Mouse (Mus musculus) CH12.LX (cell line): ENCODE measurements at regions not wholly inside any gene's neighbourhood (a gene's known extent, or its start where the extent isn't known, plus 50 kb on each side); places are given as distances from the start of the nearest gene placed in this dataset.

Experiments
- DNase-seq: peaks from one replicate; pipeline ENCODE4 v3.0.0-alpha.2; 2013; ENCODE audit errors: extremely low read depth
- H3K27ac ChIP-seq: 2 replicates; pipeline ENCODE4 v1.5.1; 2012; ENCODE audit warnings: low read depth, mild to moderate bottlenecking, control low read depth, moderate library complexity; ENCODE audit not compliant: insufficient read depth
- H3K27me3 ChIP-seq: replicated peaks from 2 replicates; pipeline ENCODE3; 2012; ENCODE audit warnings: inconsistent platforms
- H3K36me3 ChIP-seq, 2 experiments: replicated peaks in 1 of 2; 2 replicates each; pipeline versions ENCODE3 to v1.6.1; 2012; ENCODE audit warnings: inconsistent platforms in 1 of 2, low read length in 1 of 2, mild to moderate bottlenecking in 1 of 2, mixed read lengths in 1 of 2, moderate library complexity in 1 of 2; ENCODE audit not compliant: control insufficient read depth in 1 of 2, insufficient read depth in 1 of 2
- H3K4me1 ChIP-seq, 2 experiments: 2 replicates each; pipeline ENCODE4 v1.6.1; 2012; ENCODE audit warnings: inconsistent platforms in 1 of 2, moderate library complexity in 1 of 2; ENCODE audit not compliant: insufficient read depth in 2 of 2, control insufficient read depth in 1 of 2
- H3K4me2 ChIP-seq: 2 replicates; pipeline ENCODE4 v1.6.1; 2012; ENCODE audit warnings: low read depth, mild to moderate bottlenecking, control low read depth; ENCODE audit not compliant: poor library complexity, insufficient read depth, severe bottlenecking
- H3K4me3 ChIP-seq, 3 experiments: fragments of 150-350 bp in 1 of 3; sonication (generic) in 1 of 3; replicated peaks in 1 of 3; 2 replicates each; pipeline versions ENCODE3 to v1.5.1; 2011 to 2012; ENCODE audit warnings: low read depth in 2 of 3, low read length in 2 of 3, mild to moderate bottlenecking in 2 of 3, moderate library complexity in 2 of 3, control low read depth in 1 of 3, improper control_type of control experiment in 1 of 3, inconsistent platforms in 1 of 3, mixed read lengths in 1 of 3; ENCODE audit not compliant: poor library complexity in 1 of 3
- H3K79me2 ChIP-seq: replicated peaks from 2 replicates; pipeline ENCODE4 v1.6.1; 2012; ENCODE audit warnings: mild to moderate bottlenecking, moderate library complexity; ENCODE audit not compliant: control insufficient read depth, poor library complexity, insufficient read depth, severe bottlenecking; ENCODE audit errors: extremely low read depth
- H3K9ac ChIP-seq: 2 replicates; pipeline ENCODE4 v1.6.1; 2012; ENCODE audit warnings: low read depth, mild to moderate bottlenecking, control low read depth, moderate library complexity; ENCODE audit not compliant: insufficient read depth
- H3K9me3 ChIP-seq: replicated peaks from 2 replicates; pipeline ENCODE3; 2012; ENCODE audit warnings: low read length, inconsistent platforms, mixed read lengths
- BHLHE40 ChIP-seq: IDR thresholded peaks from 2 replicates; pipeline ENCODE4 v1.6.1; 2011; ENCODE audit warnings: mild to moderate bottlenecking, low read depth, low read length, improper control_type of control experiment
- CHD1 ChIP-seq: IDR thresholded peaks from 2 replicates; pipeline ENCODE4 v1.6.1; 2012; ENCODE audit warnings: low read depth, low read length, improper control_type of control experiment, inconsistent platforms
- CHD2 ChIP-seq: IDR thresholded peaks from 2 replicates; pipeline ENCODE4 v1.6.1; 2011; ENCODE audit warnings: low read length, improper control_type of control experiment
- CTCF ChIP-seq, 2 experiments: IDR thresholded peaks in 1 of 2; conservative IDR thresholded peaks in 1 of 2; 2 replicates each; pipeline ENCODE4 v1.5.1; 2011 to 2012; ENCODE audit warnings: low read depth in 2 of 2, low read length in 2 of 2, improper control_type of control experiment in 1 of 2, inconsistent platforms in 1 of 2, mild to moderate bottlenecking in 1 of 2, moderate library complexity in 1 of 2
- ELF1 ChIP-seq: IDR thresholded peaks from 2 replicates; pipeline ENCODE4 v1.6.1; 2014; ENCODE audit warnings: low read depth, mild to moderate bottlenecking, inconsistent platforms, low read length, improper control_type of control experiment
- EP300 ChIP-seq: IDR thresholded peaks from 2 replicates; pipeline ENCODE4 v1.6.1; 2011; ENCODE audit warnings: low read length, improper control_type of control experiment
- GABPA ChIP-seq: IDR thresholded peaks from 2 replicates; pipeline ENCODE4 v1.6.1; 2012; ENCODE audit warnings: low read depth, low read length, improper control_type of control experiment, inconsistent platforms; ENCODE audit not compliant: insufficient replicate concordance
- JUN ChIP-seq: IDR thresholded peaks from 2 replicates; pipeline ENCODE4 v1.6.1; 2011; ENCODE audit warnings: low read depth, mild to moderate bottlenecking, low read length, improper control_type of control experiment, moderate library complexity; ENCODE audit not compliant: insufficient read depth
- JUND ChIP-seq: conservative IDR thresholded peaks from 2 replicates; pipeline ENCODE4 v1.6.1; 2011; ENCODE audit warnings: low read depth, low read length, improper control_type of control experiment
- KAT2A ChIP-seq: IDR thresholded peaks from 2 replicates; pipeline ENCODE4 v1.6.1; 2012; ENCODE audit warnings: low read length, improper control_type of control experiment, inconsistent platforms; ENCODE audit not compliant: insufficient replicate concordance
- MAFK ChIP-seq: IDR thresholded peaks from 2 replicates; pipeline ENCODE4 v1.6.1; 2011; ENCODE audit warnings: low read length, improper control_type of control experiment; ENCODE audit not compliant: insufficient replicate concordance
- NELFE ChIP-seq: IDR thresholded peaks from 2 replicates; pipeline ENCODE4 v1.6.1; 2011; ENCODE audit warnings: low read depth, low read length, improper control_type of control experiment
- NRF1 ChIP-seq: IDR thresholded peaks from 2 replicates; pipeline ENCODE4 v1.6.1; 2014; ENCODE audit warnings: low read depth, mild to moderate bottlenecking, inconsistent platforms, low read length, improper control_type of control experiment, moderate library complexity
- PAX5 ChIP-seq: IDR thresholded peaks from 2 replicates; pipeline ENCODE4 v1.6.1; 2012; ENCODE audit warnings: low read length, inconsistent platforms, mixed read lengths
- POLR2AphosphoS2 ChIP-seq: IDR thresholded peaks from 2 replicates; pipeline ENCODE4 v1.6.1; 2011; ENCODE audit warnings: low read depth, low read length, improper control_type of control experiment
- SIN3A ChIP-seq: IDR thresholded peaks from 2 replicates; pipeline ENCODE4 v1.6.1; 2012; ENCODE audit warnings: low read length, improper control_type of control experiment, inconsistent platforms
- SMC3 ChIP-seq: IDR thresholded peaks from 2 replicates; pipeline ENCODE4 v1.6.1; 2011; ENCODE audit warnings: low read depth, low read length, improper control_type of control experiment
- USF1 ChIP-seq: IDR thresholded peaks from 2 replicates; pipeline ENCODE4 v1.6.1; 2014; ENCODE audit warnings: low read depth, mild to moderate bottlenecking, inconsistent platforms, low read length, improper control_type of control experiment
- USF2 ChIP-seq: conservative IDR thresholded peaks from 2 replicates; pipeline ENCODE4 v1.6.1; 2011; ENCODE audit warnings: low read depth, low read length, improper control_type of control experiment
- ZC3H11A ChIP-seq: IDR thresholded peaks from 2 replicates; pipeline ENCODE4 v1.6.1; 2012; ENCODE audit warnings: low read depth, mild to moderate bottlenecking, inconsistent platforms, low read length, improper control_type of control experiment
- ZMIZ1 ChIP-seq: IDR thresholded peaks from 2 replicates; pipeline ENCODE4 v1.6.1; 2012; ENCODE audit warnings: low read depth, mild to moderate bottlenecking, inconsistent platforms, low read length, improper control_type of control experiment
- dilution Hi-C: fragments of 300-500 bp; cut with MboI; formaldehyde crosslinking; loops from 2 replicates; pipeline ENCODE4 v1.14.3; 2020; ENCODE audit warnings: low sequenced_read_pairs; ENCODE audit not compliant: extremely low pct_unique_long_range_greater_than_20kb, extremely low pct_ligation_motif_present
- in situ Hi-C: fragments of 300-500 bp; cut with MboI; formaldehyde crosslinking; loops from 3 replicates; pipeline ENCODE4 v1.14.3; 2019; ENCODE audit warnings: low sequenced_read_pairs, low pct_ligation_motif_present, low pct_unique_long_range_greater_than_20kb, mixed read lengths

DNA sequence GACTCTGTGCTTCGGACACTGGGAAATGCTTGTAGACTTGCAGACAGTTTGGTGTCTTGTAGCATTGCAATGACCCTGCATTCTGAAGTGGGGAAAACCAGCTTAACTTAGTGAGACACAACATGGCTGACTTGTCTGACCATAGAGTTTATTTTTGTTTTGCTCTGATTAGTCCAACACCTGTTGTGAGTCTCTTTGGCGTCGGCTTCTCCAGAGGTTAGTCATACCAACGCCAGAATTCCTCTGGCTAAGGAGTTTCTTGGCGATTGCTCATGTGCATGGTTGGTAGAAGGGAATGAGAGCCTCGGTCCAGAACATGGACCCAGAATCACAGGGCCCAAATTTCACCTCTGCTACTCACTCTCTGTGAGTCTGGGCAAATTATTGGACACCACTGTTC is 82.9 kb upstream of the Armc2 start:
- Histone ChIP-seq H3K27me3 (no peaks in the 10 kb centered on the region), H3K4me2 (no peak overlapping the region)
- DNase-seq, result no peak

DNA sequence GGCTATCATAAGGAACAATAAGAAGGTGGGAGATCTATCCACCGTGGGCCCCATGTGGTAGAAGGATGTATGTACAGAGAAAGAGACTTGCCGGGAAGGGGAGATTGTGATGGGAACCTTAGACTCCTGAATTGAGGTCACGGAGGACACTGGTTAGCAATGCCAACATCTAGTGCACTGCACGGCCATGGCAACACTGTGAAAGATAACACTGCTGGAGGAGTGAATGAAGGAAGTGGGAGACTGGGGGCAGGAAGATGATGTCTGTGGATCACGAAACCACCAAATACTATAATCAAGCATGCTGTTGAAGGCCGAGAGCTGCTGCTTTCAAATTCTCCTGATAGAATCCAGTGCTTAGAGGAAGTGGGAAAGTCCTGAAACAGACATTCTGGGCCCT is 78.7 kb upstream of the Armc2 start:
- Histone ChIP-seq H3K27me3 (no peaks in the 10 kb centered on the region), H3K4me1 (no peaks in the 10 kb centered on the region), H3K36me3 (no peaks in the 10 kb centered on the region), H3K79me2 (no peaks in the 10 kb centered on the region), H3K4me3 (no peak overlapping the region), H3K27ac (no peak overlapping the region), H3K9me3 (no peaks in the 10 kb centered on the region), H3K4me2 (no peak overlapping the region), H3K9ac (no peak overlapping the region)
- in situ Hi-C loops (no loop called here), dilution Hi-C loops (no loop called here)
- DNase-seq, result no peak
- TF ChIP-seq BHLHE40 (no peak), ELF1 (no peak), ZMIZ1 (no peak), ZC3H11A (no peak), CHD1 (no peak), CHD2 (no peak), JUN (no peak), GABPA (no peak), SMC3 (no peak)

More for the DNA sequence above, 82.9 kb upstream of the Armc2 start:
- in situ Hi-C loops (no loop called here), dilution Hi-C loops (no loop called here)
- Histone ChIP-seq H3K4me3 (no peak overlapping the region), H3K27ac (no peak overlapping the region), H3K36me3 (no peaks in the 10 kb centered on the region), H3K79me2 (no peaks in the 10 kb centered on the region), H3K9ac (no peak overlapping the region), H3K9me3 (no peaks in the 10 kb centered on the region), H3K4me1 (no peaks in the 10 kb centered on the region)
- TF ChIP-seq MAFK (no peak), NRF1 (no peak), JUND (no peak), CTCF (conservative IDR thresholded peaks at IDR 0.05 in 1 of 2, IDR thresholded peaks at IDR 0.05 in 1 of 2; ENCODE audit: low read depth in 2 of 2, low read length in 2 of 2) (no peak), POLR2AphosphoS2 (no peak), SIN3A (no peak), USF1 (no peak), PAX5 (no peak), NELFE (no peak), CHD1 (no peak), USF2 (no peak), KAT2A (no peak), EP300 (no peak)
